Mouse (Mus musculus) CH12F3 (cell line): ENCODE results near the gene Itpkc.

ENCODE experiments used
- in situ Hi-C: fragments of 300-500 bp; cut with MboI; formaldehyde crosslinking; loops from 2 replicates; pipeline ENCODE4 v1.14.3; 2020; ENCODE audit warnings: low sequenced_read_pairs

Itpkc gene

GRCm38 (mm10) chr7:27166229-27166613, 62.2 kb downstream of the Itpkc start:
- in situ Hi-C loops = no loop called here

- in situ Hi-C loops = no loop called here
Observed at GRCm38 (mm10) chr7:27165696-27166095, 62.8 kb downstream of the Itpkc start.

- in situ Hi-C loops = no loop called here
Observed at GRCm38 (mm10) chr7:27165007-27165655, 63.3 kb downstream of the Itpkc start.

- in situ Hi-C loops = no loop called here
Observed at GRCm38 (mm10) chr7:27164112-27164947, 64.1 kb downstream of the Itpkc start.

GRCm38 (mm10) chr7:27163450-27163805, 65.0 kb downstream of the Itpkc start:
- in situ Hi-C loops = no loop called here

- in situ Hi-C loops = no loop called here
Observed at GRCm38 (mm10) chr7:27162780-27163449, 65.5 kb downstream of the Itpkc start.

- in situ Hi-C loops = no loop called here
Observed at GRCm38 (mm10) chr7:27161744-27162143, 66.7 kb downstream of the Itpkc start.

- in situ Hi-C loops = no loop called here
Observed at GRCm38 (mm10) chr7:27160921-27161320, 67.5 kb downstream of the Itpkc start.

GRCm38 (mm10) chr7:27159882-27160281, 68.6 kb downstream of the Itpkc start:
- in situ Hi-C loops = no loop called here

- in situ Hi-C loops = no loop called here
Observed at GRCm38 (mm10) chr7:27159256-27159655, 69.2 kb downstream of the Itpkc start.

- in situ Hi-C loops = no loop called here
Observed at GRCm38 (mm10) chr7:27158171-27158570, 70.3 kb downstream of the Itpkc start.
